Comparison of ENCODE assay signal across 7 mouse cellular contexts in the genomic region with DNA sequence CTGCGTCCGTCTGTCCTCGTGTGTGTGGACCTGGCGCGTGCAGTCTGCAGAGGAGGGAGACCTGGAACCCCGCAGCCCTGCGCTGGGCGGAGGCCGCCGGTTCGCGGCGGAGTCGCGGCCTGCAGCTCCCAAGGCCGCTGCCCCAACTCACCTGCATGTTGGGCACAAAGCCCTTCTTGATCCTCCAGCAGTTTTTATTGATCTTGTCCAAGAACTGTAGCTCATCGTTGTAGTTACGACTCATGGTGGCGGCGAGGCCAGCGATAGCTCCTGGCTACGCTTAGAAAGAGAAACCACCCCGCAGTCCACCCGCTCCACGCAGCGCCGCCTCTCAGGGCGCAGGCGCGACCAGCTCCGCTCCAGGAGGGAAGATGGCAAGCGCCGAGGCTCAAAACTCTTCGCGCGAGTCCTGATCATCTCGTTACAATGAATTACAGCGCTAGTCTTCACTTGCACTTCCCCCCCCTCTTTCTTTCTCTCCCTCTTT. TPM values are rescaled to one million over a fixed set of nuclear protein-coding genes. Genes with fewer than 3 reads are reported as not detected.
DNase-seq lines count a peak whose midpoint lies in the region; ATAC-seq lines count a peak whose summit lies in the region.

A gene (minus strand): TSS at position 360 of the 487 bp plus-strand sequence.

- peak; percentile 91 for ATAC-seq in intestine, embryonic 16.5 days
- peak; percentile 95 for ATAC-seq in midbrain, embryonic 11.5 days (ENCODE audit: low FRiP score)

- H3K4me1 ChIP-seq in intestine, embryonic 16.5 days (ENCODE audit: control insufficient read depth, insufficient read depth, low read length): peaks cover 3% of the 10 kb centered on the region; the same call in 1 of the 2 replicates
- peaks cover 6% of the 10 kb centered on the region for H3K4me1 ChIP-seq in midbrain, embryonic 11.5 days (ENCODE audit: control insufficient read depth, insufficient read depth, low read length)

- peak within 1 kb of the TSS; percentile 94 for H3K4me3 ChIP-seq in intestine, embryonic 16.5 days (ENCODE audit: low read length)
- H3K4me3 ChIP-seq in midbrain, embryonic 11.5 days (ENCODE audit: low read depth, low read length): peak within 1 kb of the TSS; percentile 97

- intact Hi-C loops in left cerebral cortex, postnatal 36 days (cut with DNase I): loop anchor here (5.0 to 10.0 kb wide), 2 partner anchors 85 to 747 kb away; a partner anchor contains a TSS

- peak; percentile 94 for DNase-seq in adrenal gland, adult 8-10 months
- DNase-seq in embryo, embryonic 9.5 days (ENCODE audit: extremely low spot score): peak; percentile 92
- peak; percentile 98 to 99 for DNase-seq in gastrocnemius, postnatal 4 days (ENCODE audit: low spot score in 2 of 2)
- peak; percentile 98 for DNase-seq in left cerebral cortex, postnatal 36 days (ENCODE audit: low spot score in 2 of 2)
- peak; percentile 100 for DNase-seq in midbrain, embryonic 11.5 days (ENCODE audit: low spot score, missing footprints)
- DNase-seq in skeletal muscle tissue, adult 2 months (ENCODE audit: low read depth, low spot score): peak; percentile 88

- H3K9me3 ChIP-seq in intestine, embryonic 16.5 days (ENCODE audit: control insufficient read depth, low read length): no peaks in the 10 kb centered on the region
- H3K9me3 ChIP-seq in midbrain, embryonic 11.5 days (ENCODE audit: control insufficient read depth, low read length): no peaks in the 10 kb centered on the region

- peak within 1 kb of the TSS; percentile 53 for H3K27ac ChIP-seq in intestine, embryonic 16.5 days (ENCODE audit: low read length)
- peak within 1 kb of the TSS; percentile 51; the same call in 1 of the 2 replicates for H3K27ac ChIP-seq in midbrain, embryonic 11.5 days (ENCODE audit: low read depth, low read length)

- no peaks in the 10 kb centered on the region for H3K27me3 ChIP-seq in intestine, embryonic 16.5 days (replicated peaks; ENCODE audit: control insufficient read depth, insufficient read depth, low read length)
- no peaks in the 10 kb centered on the region for H3K27me3 ChIP-seq in midbrain, embryonic 11.5 days (ENCODE audit: control insufficient read depth, insufficient read depth, low read length)

- peak within 1 kb of the TSS; percentile 95 for H3K9ac ChIP-seq in intestine, embryonic 16.5 days (ENCODE audit: low read depth, low read length)
- H3K9ac ChIP-seq in midbrain, embryonic 11.5 days (ENCODE audit: low read length): peak within 1 kb of the TSS; percentile 95

- peak within 1 kb of the TSS; percentile 85 for H3K4me2 ChIP-seq in intestine, embryonic 16.5 days (ENCODE audit: low read depth, low read length)
- H3K4me2 ChIP-seq in midbrain, embryonic 11.5 days: peak within 1 kb of the TSS; percentile 92

- under 1% methylated on average over 38 of the region's 38 CpGs for WGBS in intestine, embryonic 16.5 days
- under 1% methylated on average over 38 of the region's 38 CpGs for WGBS in midbrain, embryonic 11.5 days

- 0 out of 2 replicates have a peak, but pooled peaks cover 2% of the 10 kb centered on the region for H3K36me3 ChIP-seq in intestine, embryonic 16.5 days (ENCODE audit: control insufficient read depth, insufficient read depth, low read length)
- peaks cover 4% of the 10 kb centered on the region for H3K36me3 ChIP-seq in midbrain, embryonic 11.5 days (ENCODE audit: control insufficient read depth, insufficient read depth, low read length)

RNA-seq across cellular contexts. Expression of the gene that starts here (rescaled TPM):
- 100 to 1,000 TPM; 128 to 142 (median 137) TPM for total RNA-seq in adrenal gland, adult 8-10 months (2022)
- 10 to 100 TPM; 85.8 to 93.1 TPM for total RNA-seq in gastrocnemius, postnatal 4 days (2021)
- 146 and 157 TPM in 2 replicates for polyA plus RNA-seq in intestine, embryonic 16.5 days (2015; fragmentation: Nextera tagmentation; extraction: Ambion mirVana)
- total RNA-seq in left cerebral cortex, postnatal 36 days (2021): 100 to 1,000 TPM in 1 of 2 experiments, 10 to 100 TPM in 1; 97.6 to 107 TPM
- 203 and 206 TPM in 2 replicates for polyA plus RNA-seq in midbrain, embryonic 11.5 days (2014; fragmentation: Nextera tagmentation; extraction: Ambion mirVana)

Comparison
In these comparisons a context has a peak if more than half of its experiments do, and no peak if none do; other contexts are left out.
1. Peak in every context shown above with its lines: DNase-seq, ATAC-seq, H3K4me3 ChIP-seq and H3K27ac ChIP-seq.